Comparison of ENCODE assay signal across 9 mouse cellular contexts in genomic region chr7:18950523-18951315, GRCm38 (mm10). TPM values are rescaled to one million over a fixed set of nuclear protein-coding genes. Genes with fewer than 3 reads are reported as not detected.
DNase-seq lines count a peak whose midpoint lies in the region; ATAC-seq and TF ChIP-seq lines count a peak whose summit lies in the region.
"Had no signal": no experiment of that assay in that cellular context is flagged by ENCODE, and none has a peak within 500 bp of the region (broad histone marks: within the 10 kb centered on the region; RNA-seq: fewer than 3 reads in every experiment).

No protein-coding gene starts in this region.

- DNase-seq in ES-CJ7 (ENCODE audit: low read depth, low spot score), result peak; percentile 81
- peak; percentile 69 for DNase-seq in brain, adult 2 months (ENCODE audit: low read depth, low spot score)
- DNase-seq in midbrain, postnatal 0 days (ENCODE audit: low spot score), result peak; percentile 82
- DNase-seq in heart, adult 11 months, result no peak
- DNase-seq in adrenal gland, postnatal 25 days, result no peak
- no peak for DNase-seq in natural killer cell, adult 2 months (ENCODE audit: low spot score in 2 of 2)

- H3K9ac ChIP-seq in midbrain, postnatal 0 days (replicated peaks; ENCODE audit: low read length, poor library complexity, severe bottlenecking), result peak overlapping the region; percentile 42; the same call in 1 of the 2 replicates
- H3K9ac ChIP-seq: embryonic facial prominence, embryonic 15.5 days had no signal

- peaks cover 27% of the 10 kb centered on the region; the same call in 1 of the 2 replicates for H3K4me1 ChIP-seq in midbrain, postnatal 0 days (ENCODE audit: insufficient read depth, low read length)
- H3K4me1 ChIP-seq: embryonic facial prominence, embryonic 15.5 days had no signal

- no peaks in the 10 kb centered on the region for H3K27me3 ChIP-seq in midbrain, postnatal 0 days (ENCODE audit: insufficient read depth, low read length)

- 13% methylated on average over 18 of the region's 18 CpGs for WGBS in midbrain, postnatal 0 days

- 0 out of 2 replicates have a peak, but pooled peaks have one; percentile 9 for TF ChIP-seq CTCF in midbrain, postnatal 0 days (IDR thresholded peaks at IDR 0.05)

- H3K4me2 ChIP-seq in midbrain, postnatal 0 days (ENCODE audit: low read depth, low read length, poor library complexity, severe bottlenecking), result peak overlapping the region; percentile 32
- H3K4me2 ChIP-seq: embryonic facial prominence, embryonic 15.5 days had no signal

- peak overlapping the region; percentile 88 for H3K27ac ChIP-seq in midbrain, postnatal 0 days (ENCODE audit: low read depth, low read length)
- H3K27ac ChIP-seq: embryonic facial prominence, embryonic 15.5 days had no signal

- ATAC-seq in hematopoietic stem cell, adult 5-6 weeks (replicated peaks in 1 of 2; ENCODE audit: insufficient read depth in 1 of 2, low FRiP score in 2 of 2, low TSS enrichment in 1 of 2, low read depth in 1 of 2, poor library complexity in 2 of 2, severe bottlenecking in 2 of 2), result peak; percentile 65 to 79
- ATAC-seq in midbrain, postnatal 0 days (ENCODE audit: low FRiP score), result peak; percentile 68

- H3K4me3 ChIP-seq in midbrain, postnatal 0 days (ENCODE audit: low read depth, low read length), result 0 out of 2 replicates have a peak overlapping the region, but pooled peaks have one; percentile 2
- H3K4me3 ChIP-seq: embryonic facial prominence, embryonic 15.5 days had no signal

- H3K9me3 ChIP-seq in midbrain, postnatal 0 days (ENCODE audit: low read length), result no peaks in the 10 kb centered on the region
- H3K9me3 ChIP-seq: embryonic facial prominence, embryonic 15.5 days had no signal

- peaks cover 38% of the 10 kb centered on the region for H3K36me3 ChIP-seq in midbrain, postnatal 0 days (ENCODE audit: insufficient read depth, low read length)
- H3K36me3 ChIP-seq: embryonic facial prominence, embryonic 15.5 days had no signal

RNA-seq across cellular contexts. Expression of gene Nova2, which starts 25.0 kb away (rescaled TPM):
- 0.10 TPM in 1 of 2 replicates, not detected in the other for total RNA-seq in hematopoietic stem cell, adult 5-6 weeks (2017)
- total RNA-seq in midbrain, postnatal 0 days (2014; rRNA removed), result 20.9 and 26.5 TPM in 2 replicates
- polyA plus RNA-seq in midbrain, postnatal 0 days (2015; fragmentation: Nextera tagmentation; extraction: Ambion mirVana), result 8.7 and 10.1 TPM in 2 replicates
- 4.9 and 6.2 TPM in 2 replicates for total RNA-seq in adrenal gland, postnatal 25 days (2021)

RNA-seq across cellular contexts. Expression of gene Nanos2, which starts 36.5 kb away (rescaled TPM):
- total RNA-seq in hematopoietic stem cell, adult 5-6 weeks (2017), result not detected in 2 replicates
- 1.7 and 3.7 TPM in 2 replicates for total RNA-seq in midbrain, postnatal 0 days (2014; rRNA removed)
- 0.59 and 1.3 TPM in 2 replicates for polyA plus RNA-seq in midbrain, postnatal 0 days (2015; fragmentation: Nextera tagmentation; extraction: Ambion mirVana)
- not detected in 2 replicates for total RNA-seq in adrenal gland, postnatal 25 days (2021)
- total RNA-seq: heart, postnatal 36 days had no signal
- polyA plus RNA-seq: embryonic facial prominence, embryonic 15.5 days had no signal

RNA-seq across cellular contexts. Expression of gene Mypop, which starts 40.3 kb away (rescaled TPM):
- total RNA-seq in hematopoietic stem cell, adult 5-6 weeks (2017), result 0.10 and 0.69 TPM in 2 replicates
- total RNA-seq in midbrain, postnatal 0 days (2014; rRNA removed), result 16.0 and 21.2 TPM in 2 replicates
- polyA plus RNA-seq in midbrain, postnatal 0 days (2015; fragmentation: Nextera tagmentation; extraction: Ambion mirVana), result 4.7 and 5.0 TPM in 2 replicates
- 10.9 and 13.0 TPM in 2 replicates for total RNA-seq in adrenal gland, postnatal 25 days (2021)

RNA-seq across cellular contexts. Expression of gene Ccdc61, which starts 40.5 kb away (rescaled TPM):
- 12.6 and 15.5 TPM in 2 replicates for total RNA-seq in hematopoietic stem cell, adult 5-6 weeks (2017)
- total RNA-seq in midbrain, postnatal 0 days (2014; rRNA removed), result 21.3 and 25.5 TPM in 2 replicates
- 29.5 and 35.2 TPM in 2 replicates for polyA plus RNA-seq in midbrain, postnatal 0 days (2015; fragmentation: Nextera tagmentation; extraction: Ambion mirVana)
- 16.5 and 20.8 TPM in 2 replicates for total RNA-seq in adrenal gland, postnatal 25 days (2021)

RNA-seq across cellular contexts. Expression of gene Irf2bp1, which starts 53.1 kb away (rescaled TPM):
- total RNA-seq in hematopoietic stem cell, adult 5-6 weeks (2017), result 13.1 and 16.8 TPM in 2 replicates
- 115 and 133 TPM in 2 replicates for total RNA-seq in midbrain, postnatal 0 days (2014; rRNA removed)
- polyA plus RNA-seq in midbrain, postnatal 0 days (2015; fragmentation: Nextera tagmentation; extraction: Ambion mirVana), result 25.6 and 26.1 TPM in 2 replicates
- total RNA-seq in adrenal gland, postnatal 25 days (2021), result 45.8 and 48.3 TPM in 2 replicates

Comparison
In these comparisons a context has a peak if more than half of its experiments do, and no peak if none do; other contexts are left out.
1. DNase-seq: peak in ES-CJ7 (single experiment), brain, adult 2 months (single experiment) and midbrain, postnatal 0 days (single experiment); none in heart, adult 11 months (single experiment), adrenal gland, postnatal 25 days (single experiment) and natural killer cell, adult 2 months (0 of 2).